Mouse (Mus musculus) lung, embryonic 15.5 days (tissue): ENCODE results near the gene B230118H07Rik. TPM values are rescaled to one million over a fixed set of nuclear protein-coding genes. Genes with fewer than 3 reads are reported as not detected.
"Not testable (repeated sequence)": the region's sequence is repeated elsewhere in the genome, so short reads cannot be mapped to it uniquely, and the experiment has no call there.

Source experiments
- ATAC-seq: fragments of 200-750 bp; cut with Nextera tagmentation; 2 replicates; pipeline ENCODE4 v1.8.0; 2017; ENCODE audit warnings: moderate number of reproducible peaks, borderline replicate concordance; ENCODE audit not compliant: low FRiP score, low TSS enrichment; ENCODE audit errors: extremely low read depth
- H3K27ac ChIP-seq: fragments of 300-500 bp; sonication (generic); 2 replicates; pipeline ENCODE4 v1.5.1; 2015; ENCODE audit warnings: moderate library complexity, mild to moderate bottlenecking, inconsistent platforms
- H3K27me3 ChIP-seq: fragments of 300-500 bp; sonication (generic); 2 replicates; pipeline ENCODE4 v1.6.1; 2015; ENCODE audit warnings: inconsistent platforms
- H3K36me3 ChIP-seq: fragments of 300-500 bp; sonication (generic); 2 replicates; pipeline ENCODE4 v1.6.1; 2015; ENCODE audit warnings: inconsistent platforms
- H3K4me1 ChIP-seq: fragments of 300-500 bp; sonication (generic); 2 replicates; pipeline ENCODE4 v1.6.1; 2015; ENCODE audit warnings: inconsistent platforms
- H3K4me2 ChIP-seq: fragments of 300-500 bp; sonication (generic); 2 replicates; pipeline ENCODE4 v1.6.1; 2015; ENCODE audit warnings: inconsistent platforms, mild to moderate bottlenecking, moderate library complexity
- H3K4me3 ChIP-seq: fragments of 300-500 bp; sonication (generic); 2 replicates; pipeline ENCODE4 v1.5.1; 2015; ENCODE audit warnings: mild to moderate bottlenecking, inconsistent platforms
- H3K9ac ChIP-seq: fragments of 300-500 bp; sonication (generic); 2 replicates; pipeline ENCODE4 v1.6.1; 2015; ENCODE audit warnings: inconsistent platforms
- H3K9me3 ChIP-seq: fragments of 300-500 bp; sonication (generic); 2 replicates; pipeline ENCODE4 v1.6.1; 2016; ENCODE audit warnings: inconsistent platforms
- WGBS: fragments of 180-500 bp; shearing (Covaris S2); methylation state at CpG from one replicate; pipeline ENCODE4 v1.1.7; 2015; 5-methylcytosine and 5-hydroxymethylcytosine counted together
- polyA plus RNA-seq: library from polyadenylated mRNA; unstranded; fragments of >200 nt; fragmentation: Nextera tagmentation; extraction: Ambion mirVana; gene quantifications from 2 replicates; pipeline ENCODE4 v1.2.1, GENCODE M21; 2015

The B230118H07Rik gene
- polyA plus RNA-seq, 1 experiment from 2014 or later: 57.8 TPM

- H3K4me2 ChIP-seq: no peak overlapping the region
Observed at GRCm38 (mm10) chr2:101543704-101544417, 105.5 kb downstream of the B230118H07Rik start.

GRCm38 (mm10) chr2:101536887-101537286, 112.4 kb downstream of the B230118H07Rik start:
- not testable (repeated sequence) for H3K4me3 ChIP-seq, H3K9me3 ChIP-seq, H3K4me1 ChIP-seq, H3K27ac ChIP-seq, H3K36me3 ChIP-seq, H3K4me2 ChIP-seq, ATAC-seq, H3K9ac ChIP-seq, H3K27me3 ChIP-seq
- 73% methylated on average over 6 of the region's 6 CpGs for WGBS

More at GRCm38 (mm10) chr2:101543704-101544417, 105.5 kb downstream of the B230118H07Rik start:
- Histone ChIP-seq H3K4me3 (no peak overlapping the region), H3K27me3 (no peaks in the 10 kb centered on the region), H3K27ac (0 out of 2 replicates have a peak overlapping the region, but pooled peaks have one; percentile 37), H3K9ac (no peak overlapping the region), H3K4me1 (no peaks in the 10 kb centered on the region), H3K36me3 (no peaks in the 10 kb centered on the region), H3K9me3 (no peaks in the 10 kb centered on the region)
- ATAC-seq: peak; percentile 35; the same call in 1 of the 2 replicates
- WGBS: 31% methylated on average over 8 of the region's 8 CpGs

- Histone ChIP-seq H3K27me3 (no peaks in the 10 kb centered on the region), H3K36me3 (no peaks in the 10 kb centered on the region), H3K4me3 (no peak overlapping the region), H3K27ac (no peak overlapping the region), H3K9me3 (no peaks in the 10 kb centered on the region), H3K9ac (no peak overlapping the region), H3K4me2 (no peak overlapping the region), H3K4me1 (no peaks in the 10 kb centered on the region)
- WGBS: 52% methylated on average over 2 of the region's 2 CpGs
- ATAC-seq: no peak
Observed at GRCm38 (mm10) chr2:101533741-101534140, 115.6 kb downstream of the B230118H07Rik start.

GRCm38 (mm10) chr2:101525503-101526381, 123.6 kb downstream of the B230118H07Rik start:
- Histone ChIP-seq H3K9ac (no peak overlapping the region), H3K36me3 (no peaks in the 10 kb centered on the region), H3K27me3 (no peaks in the 10 kb centered on the region), H3K9me3 (no peaks in the 10 kb centered on the region), H3K4me3 (no peak overlapping the region), H3K4me2 (no peak overlapping the region), H3K27ac (no peak overlapping the region), H3K4me1 (no peaks in the 10 kb centered on the region)
- WGBS: 71% methylated on average over 6 of the region's 6 CpGs
- no peak for ATAC-seq

GRCm38 (mm10) chr2:101525091-101525490, 124.2 kb downstream of the B230118H07Rik start:
- Histone ChIP-seq H3K9me3 (no peaks in the 10 kb centered on the region), H3K4me1 (no peaks in the 10 kb centered on the region), H3K9ac (no peak overlapping the region), H3K27me3 (no peaks in the 10 kb centered on the region), H3K36me3 (no peaks in the 10 kb centered on the region), H3K27ac (no peak overlapping the region), H3K4me2 (no peak overlapping the region), H3K4me3 (no peak overlapping the region)
- WGBS: 83% methylated on average over 4 of the region's 4 CpGs
- no peak for ATAC-seq

- Histone ChIP-seq H3K4me2 (no peak overlapping the region), H3K27ac (no peak overlapping the region), H3K4me3 (no peak overlapping the region), H3K9me3 (no peaks in the 10 kb centered on the region), H3K4me1 (no peaks in the 10 kb centered on the region), H3K9ac (no peak overlapping the region), H3K36me3 (no peaks in the 10 kb centered on the region), H3K27me3 (no peaks in the 10 kb centered on the region)
- ATAC-seq: no peak
- 75% methylated on average over 1 of the region's 1 CpGs for WGBS
Observed at GRCm38 (mm10) chr2:101520503-101520902, 128.8 kb downstream of the B230118H07Rik start.

GRCm38 (mm10) chr2:101519928-101520327, 129.4 kb downstream of the B230118H07Rik start:
- no peak for ATAC-seq
- Histone ChIP-seq H3K4me3 (no peak overlapping the region), H3K27me3 (no peaks in the 10 kb centered on the region), H3K4me2 (no peak overlapping the region), H3K4me1 (no peaks in the 10 kb centered on the region), H3K9me3 (no peaks in the 10 kb centered on the region), H3K36me3 (no peaks in the 10 kb centered on the region), H3K27ac (no peak overlapping the region), H3K9ac (no peak overlapping the region)
- 82% methylated on average over 1 of the region's 1 CpGs for WGBS

Other genes starting within 250 kb of the B230118H07Rik start
- 0.35 and 2.4 TPM in 2 replicates for gene Rag2, start 24.8 kb downstream of the B230118H07Rik start, polyA plus RNA-seq
- gene Rag1, start within 50 bp of the B230118H07Rik start, polyA plus RNA-seq: 0.59 and 2.9 TPM in 2 replicates
- 9.5 and 9.8 TPM in 2 replicates for gene Traf6, start 28.9 kb upstream of the B230118H07Rik start, polyA plus RNA-seq
- gene Prr5l, start 233.5 kb upstream of the B230118H07Rik start, polyA plus RNA-seq: 40.5 and 41.7 TPM in 2 replicates
- 58.8 and 64.6 TPM in 2 replicates for gene Commd9, start 236.7 kb upstream of the B230118H07Rik start, polyA plus RNA-seq